Mouse (Mus musculus) brain, adult 2 months (tissue): ENCODE results near the gene Dlgap4.

Experiments used
- DNase-seq: peaks from one replicate; pipeline ENCODE4 v3.0.0; 2011; ENCODE audit warnings: low read depth, low spot score

The Dlgap4 gene

DNA sequence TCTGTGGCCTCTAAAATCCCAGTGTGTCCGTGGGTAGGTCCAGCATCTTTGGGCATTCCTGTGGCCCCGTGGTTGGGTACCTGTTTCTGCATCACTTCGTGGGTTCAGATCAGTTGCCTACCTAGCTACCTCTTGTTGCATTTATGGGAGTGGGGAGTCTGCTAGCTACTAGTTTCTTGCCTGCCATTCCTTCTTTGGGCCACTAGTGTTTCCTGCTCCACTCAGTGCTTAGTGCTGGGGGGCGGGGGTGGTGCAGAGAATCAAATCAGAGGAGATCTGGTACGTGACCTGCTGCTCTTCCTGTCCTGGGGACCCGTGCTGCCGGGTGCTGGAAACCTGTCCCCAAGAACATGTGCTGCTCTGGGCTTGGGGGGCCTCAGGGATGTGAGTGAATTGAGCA is 3.0 kb downstream of the Dlgap4 start:
- DNase-seq, result no peak

DNA sequence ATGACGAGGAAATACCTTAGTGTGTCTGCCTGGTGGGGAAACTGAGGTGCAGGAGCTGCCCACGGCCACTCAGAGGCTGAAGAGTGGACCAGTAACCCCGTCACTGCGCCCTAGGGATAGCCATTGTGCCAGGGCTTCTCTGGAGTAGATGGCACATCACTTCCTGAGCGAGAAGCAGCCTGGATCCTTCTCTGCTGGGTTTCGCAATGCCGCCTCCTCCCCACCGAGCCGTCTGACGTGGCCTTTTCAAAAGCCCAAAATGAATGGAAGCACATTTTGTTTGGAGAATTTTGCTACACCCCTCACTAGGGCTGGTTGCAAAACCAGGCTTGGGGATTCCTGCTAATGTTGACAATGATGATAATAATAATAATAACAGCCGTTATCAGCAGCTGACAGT is 4.0 kb downstream of the Dlgap4 start:
- peak; percentile 88 for DNase-seq

DNA sequence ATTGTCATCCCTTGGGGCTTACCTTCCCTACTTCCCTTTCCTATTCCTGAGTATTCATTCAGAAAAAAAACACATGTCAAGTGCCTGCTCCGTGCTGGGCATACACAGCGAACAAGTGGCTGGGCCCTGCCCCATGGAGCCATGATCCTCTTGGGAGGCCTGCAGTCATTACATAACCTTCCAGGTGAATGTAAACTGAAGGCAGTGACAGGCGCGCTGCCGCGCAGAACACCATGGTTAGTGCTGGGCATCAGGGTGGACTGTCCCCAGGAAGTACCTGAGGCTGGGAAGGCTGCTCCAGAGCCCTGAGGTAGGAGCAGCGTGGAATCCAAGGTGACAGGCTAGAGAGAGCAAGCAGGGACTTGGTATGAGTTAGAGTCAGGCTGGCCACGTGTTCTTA is 7.4 kb downstream of the Dlgap4 start:
- DNase-seq, result peak; percentile 44

DNA sequence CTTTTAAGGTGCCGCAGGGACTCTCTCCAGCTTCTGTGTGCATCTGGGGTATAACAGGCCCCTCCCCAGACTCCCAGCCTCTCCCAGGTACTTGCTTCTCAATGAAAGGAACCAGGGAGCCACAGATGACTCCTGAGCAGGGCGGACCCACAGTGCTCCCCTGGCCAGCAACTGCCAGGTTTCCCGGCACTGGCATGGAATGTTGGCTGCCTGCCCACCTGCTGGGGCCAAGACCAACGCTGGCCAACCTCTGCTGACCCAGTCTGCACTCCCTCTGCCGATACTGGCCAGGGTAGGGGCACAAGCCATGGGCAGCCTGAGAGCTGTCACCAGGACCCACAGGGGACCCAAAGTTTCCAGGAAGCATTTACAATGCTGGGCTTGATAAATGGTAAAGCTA is 7.9 kb downstream of the Dlgap4 start:
- no peak for DNase-seq

DNA sequence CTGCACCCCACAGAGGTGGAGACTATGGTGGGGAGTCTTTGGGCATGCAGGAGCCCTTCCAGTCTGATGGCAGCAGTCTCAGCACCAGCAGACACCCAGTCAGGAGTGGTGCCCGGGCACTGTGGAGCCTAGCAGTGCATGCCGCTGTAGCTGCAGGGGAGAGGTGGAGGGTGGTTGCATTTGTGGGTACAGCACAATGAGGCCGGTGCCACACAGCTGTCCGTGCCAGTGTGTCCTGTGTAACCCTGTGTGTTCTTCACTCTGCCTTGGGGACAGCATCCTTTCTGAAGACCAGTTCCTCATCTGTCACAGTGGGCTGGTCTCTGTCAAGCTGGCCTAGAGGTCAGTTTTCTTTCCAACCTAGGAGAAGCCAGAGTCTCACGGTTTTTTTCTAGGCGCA is 8.7 kb downstream of the Dlgap4 start:
- DNase-seq, result no peak

DNA sequence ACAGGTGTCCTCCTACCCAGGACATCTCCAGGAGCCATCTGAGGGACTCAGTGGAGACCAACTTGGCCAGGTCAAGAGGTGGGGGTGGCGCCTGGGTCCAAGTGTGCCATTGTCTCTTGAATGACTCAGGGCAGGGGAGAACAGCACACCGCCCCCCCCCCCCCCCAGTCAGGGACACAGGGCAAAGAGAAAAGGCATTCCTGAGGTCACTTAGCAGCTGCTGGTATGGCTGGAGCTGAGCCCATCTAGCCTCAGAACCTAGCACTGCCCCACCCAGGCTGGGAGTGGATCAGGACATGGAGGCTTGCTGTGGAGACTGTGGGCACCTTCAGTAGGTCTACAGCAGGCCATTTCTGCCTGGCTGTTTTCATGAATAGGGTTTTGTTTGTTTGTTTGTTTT is 9.7 kb downstream of the Dlgap4 start:
- DNase-seq, result no peak

DNA sequence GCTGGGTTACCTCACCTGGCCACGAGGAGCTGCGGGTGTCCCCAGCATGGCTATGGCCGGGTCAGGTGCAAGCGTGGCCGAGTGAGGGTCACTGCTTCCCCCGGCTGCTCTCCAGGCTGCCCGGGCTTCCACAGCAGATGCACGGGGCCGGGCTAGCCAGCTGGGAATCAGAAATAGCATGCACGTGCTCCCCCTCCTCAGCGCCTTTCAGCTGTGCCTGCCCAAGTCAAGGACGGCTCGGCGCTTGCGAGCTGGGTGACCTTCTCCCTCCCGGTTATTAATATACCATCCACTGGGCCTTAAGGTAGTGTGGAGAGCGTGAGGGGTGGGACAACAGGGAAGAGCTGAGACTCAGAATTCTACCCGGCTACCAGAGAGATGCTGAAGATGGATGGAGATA is 11.8 kb downstream of the Dlgap4 start:
- peak; percentile 51 for DNase-seq

DNA sequence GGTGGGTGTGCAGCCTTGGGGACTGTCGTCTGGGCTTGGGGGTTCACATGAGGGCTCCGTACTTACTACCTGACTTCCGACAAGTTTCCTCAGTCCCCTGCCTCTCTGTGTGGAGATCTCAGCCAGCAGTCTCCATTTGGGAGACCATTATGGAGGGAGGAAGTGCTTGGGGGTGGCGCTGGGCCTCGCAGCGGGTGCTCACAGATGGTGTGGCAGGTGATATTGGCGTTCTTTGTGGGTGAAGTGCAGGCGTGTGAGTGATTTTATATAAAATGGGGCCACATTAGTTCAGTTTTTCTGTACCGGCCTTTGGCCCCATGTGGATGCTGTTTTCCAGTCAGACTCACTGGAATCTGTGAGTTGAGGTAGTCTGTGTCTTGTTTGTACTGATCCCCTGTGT is 12.6 kb downstream of the Dlgap4 start:
- peak; percentile 76 for DNase-seq

DNA sequence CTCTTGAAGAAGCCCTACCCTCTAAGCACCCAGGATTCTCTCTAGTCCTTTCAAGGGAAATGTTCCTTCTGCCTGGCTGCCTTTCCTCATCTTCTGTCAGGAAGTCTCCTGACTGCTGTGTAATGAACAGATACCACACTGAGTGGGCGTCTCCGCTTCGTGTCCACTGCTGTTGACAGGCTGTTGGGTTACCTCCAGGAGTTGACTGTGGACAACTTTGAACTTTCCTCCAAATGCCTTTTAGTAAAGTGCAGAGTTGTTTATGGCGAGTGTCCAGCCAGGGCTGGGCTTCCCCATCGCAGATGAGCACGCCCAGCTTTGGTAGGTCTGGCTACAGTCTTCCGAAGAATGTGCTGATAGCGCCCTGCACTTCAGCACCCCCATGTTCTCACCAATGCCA is 13.0 kb downstream of the Dlgap4 start:
- DNase-seq, result peak; percentile 47

DNA sequence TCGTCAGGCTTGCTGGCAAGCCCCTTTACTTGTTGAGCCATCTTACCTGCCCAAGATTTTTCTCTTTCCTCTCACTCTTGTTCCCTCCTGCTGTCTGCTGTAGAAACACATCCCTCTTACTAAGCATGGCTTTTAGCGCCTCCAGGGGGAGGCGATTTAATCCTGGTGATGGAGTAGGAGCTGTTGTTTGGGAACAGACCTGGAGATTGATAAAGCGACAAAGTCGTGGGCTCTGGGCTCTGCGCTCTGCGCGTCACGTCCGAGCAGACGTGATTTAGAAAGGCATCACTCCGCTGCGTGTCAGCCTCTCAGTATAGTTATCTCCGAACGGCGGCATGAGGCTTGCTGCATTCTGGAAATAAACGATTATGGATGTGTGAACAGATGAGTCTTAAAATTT is 14.4 kb downstream of the Dlgap4 start:
- peak; percentile 76 for DNase-seq

DNA sequence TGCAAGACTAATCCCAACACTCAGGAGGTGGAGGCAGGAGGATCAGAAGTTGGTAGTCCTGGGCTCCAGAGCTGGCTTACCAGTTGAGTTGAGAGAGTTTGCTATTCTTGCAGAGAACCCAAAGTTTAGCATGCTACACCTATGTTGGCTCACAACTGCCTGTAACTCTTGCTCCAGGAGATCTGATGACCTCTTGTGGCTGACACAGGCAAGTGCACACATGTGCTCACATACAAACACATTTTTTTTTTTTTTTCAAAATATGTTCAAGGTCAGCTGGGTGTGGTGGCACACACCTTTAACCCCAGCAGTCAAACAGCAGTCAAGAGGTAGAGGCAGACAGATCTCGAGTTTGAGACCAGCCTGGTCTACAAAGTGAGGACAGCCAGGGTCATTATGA is 16.8 kb downstream of the Dlgap4 start:
- DNase-seq, result no peak

DNA sequence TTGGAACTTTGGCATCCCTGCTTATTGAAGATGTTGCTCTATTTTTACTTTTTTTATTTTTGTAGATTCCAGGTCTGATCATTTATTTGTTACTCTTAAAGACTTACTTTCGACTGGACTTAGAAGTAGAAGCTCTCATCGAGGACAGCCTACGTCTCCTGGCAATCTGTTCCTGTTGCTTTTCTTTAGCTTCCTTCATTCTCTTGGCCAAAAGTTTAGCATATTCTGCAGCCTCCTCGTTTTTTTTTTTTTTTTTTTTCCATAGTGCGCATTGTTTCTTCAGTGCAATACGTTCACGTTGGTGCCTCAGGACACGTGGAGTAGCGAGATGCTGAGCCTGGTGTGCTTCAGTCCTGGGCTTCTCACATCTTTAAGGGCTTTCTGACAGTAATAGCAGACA is 19.2 kb downstream of the Dlgap4 start:
- peak; percentile 59 for DNase-seq

DNA sequence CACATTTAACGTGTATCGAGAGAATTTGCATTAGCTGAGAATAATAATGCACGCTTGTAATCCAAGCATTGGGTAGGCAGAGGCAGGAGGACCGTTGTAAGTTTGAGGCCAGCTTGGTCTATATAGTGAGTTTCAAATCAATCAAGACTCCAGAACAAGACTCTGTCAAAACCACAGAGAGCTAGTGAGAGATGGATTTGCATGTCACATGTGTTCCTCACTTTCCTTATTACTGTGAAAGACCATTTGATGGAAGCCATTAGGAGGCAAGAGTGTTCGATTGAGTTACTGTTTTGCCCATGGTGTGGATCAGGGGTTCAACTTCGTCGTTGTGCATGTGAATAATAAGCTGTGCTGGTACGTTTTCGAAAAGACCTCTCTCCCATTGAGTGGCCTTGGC is 21.6 kb downstream of the Dlgap4 start:
- no peak for DNase-seq

DNA sequence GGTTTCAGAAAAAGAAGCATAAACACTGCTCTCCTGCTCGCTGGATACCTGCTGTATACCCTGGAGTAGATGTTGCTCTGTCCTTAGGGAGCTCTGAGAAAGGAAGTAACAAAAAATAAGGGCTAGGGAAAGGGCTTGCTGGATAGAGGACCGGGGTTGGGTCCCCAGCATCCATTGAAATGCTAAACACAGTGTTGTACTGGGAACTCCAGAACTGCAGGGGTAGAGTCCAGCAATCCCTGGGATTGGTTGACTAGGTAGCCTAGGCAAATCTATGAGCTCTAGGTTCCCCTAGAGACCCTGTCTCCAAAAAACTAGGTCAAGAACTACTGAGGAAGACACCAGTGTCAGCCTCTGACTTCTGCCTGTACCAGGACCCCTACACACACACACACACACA is 27.6 kb downstream of the Dlgap4 start:
- no peak for DNase-seq

DNA sequence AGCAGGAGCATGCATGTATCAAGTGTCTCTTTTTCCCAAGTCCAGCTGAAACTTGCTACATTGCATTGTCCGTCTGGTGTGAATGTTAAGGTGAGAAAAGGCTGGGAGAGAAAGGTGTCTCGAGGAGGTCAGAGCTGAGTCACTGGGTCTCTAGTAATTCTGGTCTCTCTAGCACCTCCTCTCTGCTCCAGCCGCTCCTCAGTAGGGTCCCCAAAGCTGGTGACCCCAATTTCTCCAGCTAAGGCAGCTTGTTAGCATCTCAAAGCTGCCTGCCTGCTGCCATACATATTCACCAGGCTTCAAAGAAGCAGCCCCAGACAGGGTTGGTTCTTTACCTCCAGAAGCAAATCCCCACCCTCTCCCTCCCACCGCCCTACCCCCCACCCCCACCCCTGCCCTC is 29.4 kb downstream of the Dlgap4 start:
- no peak for DNase-seq

DNA sequence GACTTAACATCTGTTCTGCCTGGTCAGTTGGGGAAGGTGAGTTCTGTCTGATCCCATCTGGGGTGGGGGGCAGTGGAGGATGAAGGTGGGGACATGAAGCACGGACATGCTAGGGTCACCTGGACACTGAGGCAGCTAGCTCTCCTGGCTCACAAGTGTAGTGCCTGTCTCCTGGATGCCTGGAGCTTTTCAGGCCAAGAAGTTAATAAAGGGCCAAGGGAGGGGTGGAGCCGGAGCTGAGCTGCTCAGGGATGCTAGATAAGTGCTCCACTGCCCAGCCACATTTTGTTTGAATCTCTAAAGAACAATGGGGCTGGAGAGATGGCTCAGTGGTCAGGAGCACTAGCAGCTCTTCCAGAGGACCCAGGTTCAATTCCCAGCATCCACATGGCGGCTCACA is 29.9 kb downstream of the Dlgap4 start:
- no peak for DNase-seq

DNA sequence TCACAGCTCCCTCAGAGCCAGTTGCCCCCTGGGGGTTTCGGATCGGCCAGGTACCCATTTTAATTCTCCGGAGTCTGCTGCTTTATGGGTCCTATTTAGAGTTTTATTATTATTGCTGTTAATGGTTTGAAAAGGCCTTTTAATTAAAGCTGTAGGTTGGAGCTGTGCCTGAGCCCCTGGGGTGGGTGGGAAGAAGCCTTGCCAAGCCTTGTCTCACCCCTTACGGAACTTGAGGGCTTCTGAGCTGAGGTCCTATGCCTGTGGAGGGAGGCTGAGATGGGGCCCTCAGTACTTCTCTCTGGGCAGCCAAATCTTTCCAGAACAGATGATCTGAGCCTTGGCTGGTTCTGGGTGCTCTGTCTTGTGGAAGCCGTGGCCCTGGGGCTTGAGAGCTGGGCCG is 31.6 kb downstream of the Dlgap4 start:
- DNase-seq, result no peak

DNA sequence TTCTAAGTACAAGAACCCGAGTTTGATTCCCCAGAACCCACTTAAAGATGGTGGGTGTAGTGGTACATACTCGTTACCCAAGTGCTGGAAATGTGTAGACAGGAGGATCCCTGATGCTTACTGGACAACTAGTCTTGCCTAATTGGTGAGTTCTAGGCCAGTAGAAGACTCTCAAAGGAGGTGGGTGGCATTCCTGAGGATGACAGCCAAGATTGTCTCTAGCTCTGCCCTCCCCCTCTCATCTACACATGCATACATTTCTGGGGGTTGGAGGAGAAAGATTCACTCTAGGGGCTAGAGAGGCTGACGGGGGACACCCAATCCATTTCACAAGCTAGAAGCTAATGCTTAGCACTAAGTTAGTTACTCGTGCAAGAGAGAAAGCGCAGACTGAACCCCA is 33.4 kb downstream of the Dlgap4 start:
- peak; percentile 68 for DNase-seq

DNA sequence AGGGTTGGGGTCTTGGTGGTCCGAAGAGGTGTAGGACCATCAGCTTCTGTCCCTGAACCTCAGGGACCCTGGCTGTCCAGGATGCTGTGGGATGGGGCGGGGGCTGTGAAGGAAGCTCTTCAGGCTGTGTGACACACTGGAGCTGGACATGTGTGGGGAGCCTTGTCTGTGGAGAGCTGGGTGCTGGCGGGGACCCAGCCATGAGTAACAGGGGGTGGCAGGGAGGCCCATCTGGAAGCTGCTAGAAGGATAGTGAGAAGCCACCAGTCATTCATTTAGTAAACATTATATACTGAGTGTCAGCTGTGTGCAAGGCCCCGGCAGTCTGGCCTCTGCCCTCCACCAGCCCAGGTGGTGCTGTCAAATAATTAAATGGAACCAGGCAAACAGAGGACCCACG is 34.5 kb downstream of the Dlgap4 start:
- DNase-seq, result peak; percentile 80

DNA sequence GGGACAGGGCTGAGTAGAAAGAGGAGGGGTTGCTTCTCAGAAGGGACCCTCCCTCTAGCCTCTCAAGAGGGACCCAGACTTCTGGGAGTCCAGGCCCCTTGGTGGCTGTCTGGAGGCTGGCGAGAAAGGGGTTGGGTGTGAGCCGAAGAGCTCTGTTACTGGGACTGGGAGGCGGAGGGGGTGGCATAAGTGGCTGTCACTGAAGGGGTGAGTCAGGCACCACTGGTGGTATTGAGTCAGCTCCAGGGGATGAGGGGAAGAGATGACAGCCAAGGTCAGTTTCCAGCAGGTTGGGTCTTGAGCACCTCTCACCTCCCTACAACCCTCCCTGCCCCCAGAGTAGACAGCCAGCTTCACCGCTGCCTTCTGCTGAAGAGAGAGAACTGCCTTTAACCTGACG is 35.9 kb downstream of the Dlgap4 start:
- peak; percentile 81 for DNase-seq

DNA sequence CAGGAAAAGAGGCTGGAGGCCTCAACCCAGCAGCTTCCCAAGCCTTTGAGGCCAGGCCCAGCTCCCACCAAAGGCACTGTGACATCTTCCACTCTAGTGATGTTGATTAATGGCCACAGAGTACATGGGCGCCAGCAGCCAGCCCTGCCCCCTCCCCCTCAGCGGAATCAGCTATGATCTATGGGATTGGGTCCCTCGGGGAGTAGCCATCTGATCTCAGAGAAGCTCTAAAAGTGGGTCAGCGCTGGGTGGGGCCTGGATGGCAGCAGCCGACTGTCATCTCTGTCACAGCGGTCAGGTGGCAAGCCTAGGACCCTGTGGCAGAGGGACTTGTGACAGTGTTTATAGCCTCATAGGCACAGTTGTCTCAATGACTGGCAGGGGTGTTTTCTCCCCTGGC is 37.5 kb downstream of the Dlgap4 start:
- no peak for DNase-seq

DNA sequence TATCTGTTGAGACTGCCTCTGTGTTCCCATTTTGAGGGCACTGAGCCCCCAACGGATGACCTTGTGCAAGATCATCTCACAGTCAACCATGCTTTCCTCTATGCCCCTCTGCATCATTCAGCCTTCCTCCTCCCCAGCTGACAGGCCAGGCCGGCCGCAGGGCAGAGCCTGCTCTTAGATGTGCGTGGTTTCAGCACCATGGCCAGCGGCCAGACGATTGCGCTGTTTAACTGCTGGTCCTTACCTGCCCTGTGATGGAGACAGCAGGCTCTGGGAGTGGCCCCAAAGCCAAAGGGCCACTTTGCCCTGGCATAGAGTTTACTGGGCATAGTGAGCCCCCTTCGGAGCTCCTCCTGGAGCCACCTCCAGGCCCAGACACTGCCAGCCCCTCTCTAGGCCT is 39.3 kb downstream of the Dlgap4 start:
- no peak for DNase-seq

DNA sequence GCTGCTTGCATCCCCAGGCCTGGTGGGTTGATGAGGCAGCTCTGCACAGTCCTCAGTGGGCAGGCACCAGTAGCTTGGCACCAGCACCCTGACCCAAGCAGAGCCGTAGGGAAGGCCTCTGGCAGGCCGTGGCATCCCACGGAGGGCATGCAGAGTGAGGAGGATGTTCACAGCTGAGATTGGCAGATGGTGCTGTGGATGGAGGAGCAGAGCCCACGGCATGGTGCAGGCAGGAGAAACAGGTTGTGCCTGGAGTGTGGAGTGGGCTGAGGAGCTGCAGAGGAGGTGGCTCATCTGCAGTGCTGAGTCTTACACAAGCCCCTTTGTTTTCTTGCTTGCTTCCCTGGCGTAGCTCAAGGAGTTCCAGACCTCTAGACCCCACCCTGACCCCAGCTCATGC is 40.6 kb downstream of the Dlgap4 start:
- DNase-seq, result peak; percentile 92

DNA sequence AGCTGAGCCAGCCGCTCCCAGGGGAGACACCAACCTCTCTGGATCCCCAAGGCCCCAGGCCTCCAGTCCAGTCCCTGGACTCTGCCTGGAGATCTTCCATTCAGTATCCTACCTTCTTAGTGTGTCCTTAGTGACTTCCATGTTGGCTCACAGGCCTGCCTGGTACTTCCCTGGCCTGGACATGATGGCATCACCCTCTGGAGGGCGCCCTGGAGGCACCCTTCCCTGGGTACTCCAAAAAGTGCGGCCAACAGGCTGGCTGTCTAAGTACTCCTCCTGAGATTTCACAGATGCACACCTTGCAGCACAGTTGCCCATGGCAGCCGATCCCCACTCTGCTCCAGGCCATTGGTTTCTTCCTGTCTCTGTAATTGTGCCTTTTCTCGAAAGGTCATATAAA is 42.1 kb downstream of the Dlgap4 start:
- DNase-seq, result no peak

DNA sequence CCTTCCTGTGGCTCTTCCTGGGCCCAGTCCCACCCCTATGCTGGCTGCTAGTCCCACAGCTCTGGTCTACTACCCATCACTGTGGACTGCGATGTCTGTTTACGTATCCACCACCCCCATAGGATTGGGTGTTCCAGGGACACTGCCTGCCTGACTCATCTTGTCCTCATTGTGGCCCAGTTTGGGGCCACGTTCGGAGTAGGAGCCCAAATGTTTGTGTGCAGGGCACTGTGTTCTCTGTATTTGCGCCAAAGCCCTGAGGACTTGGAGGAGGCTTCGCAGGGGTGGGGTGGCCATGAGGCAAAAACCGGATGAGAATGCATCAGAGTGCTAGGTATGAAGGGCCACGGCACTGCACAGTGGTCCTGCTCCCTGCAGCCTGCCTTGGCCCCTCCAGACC is 44.0 kb downstream of the Dlgap4 start:
- DNase-seq, result peak; percentile 66
